Mouse (Mus musculus) lung, postnatal 0 days (tissue): ENCODE results near the gene Rnf26. TPM values are rescaled to one million over a fixed set of nuclear protein-coding genes. Genes with fewer than 3 reads are reported as not detected.

Experiments
- ATAC-seq: fragments of 200-750 bp; cut with Nextera tagmentation; 2 replicates; pipeline ENCODE4 v1.8.0; 2017; ENCODE audit warnings: moderate library complexity
- DNase-seq: peaks from one replicate; pipeline ENCODE4 v3.0.0-alpha.2; 2016; ENCODE audit warnings: low spot score
- H3K27ac ChIP-seq: fragments of 300-500 bp; sonication (generic); 2 replicates; pipeline ENCODE4 v1.5.1; 2014; ENCODE audit warnings: antibody characterized with exemption, mild to moderate bottlenecking, low read length, mixed read lengths
- H3K27me3 ChIP-seq: fragments of 300-500 bp; sonication (generic); replicated peaks from 2 replicates; pipeline ENCODE4 v1.6.1; 2014; ENCODE audit warnings: low read length, mixed read lengths; ENCODE audit not compliant: insufficient read depth
- H3K36me3 ChIP-seq: fragments of 300-500 bp; sonication (generic); 2 replicates; pipeline ENCODE4 v1.6.1; 2014; ENCODE audit warnings: low read length, mixed read lengths; ENCODE audit not compliant: insufficient read depth
- H3K4me1 ChIP-seq: fragments of 300-500 bp; sonication (generic); 2 replicates; pipeline ENCODE4 v1.6.1; 2014; ENCODE audit warnings: antibody characterized with exemption, low read depth, low read length, mixed read lengths; ENCODE audit not compliant: insufficient read depth
- H3K4me2 ChIP-seq: fragments of 300-500 bp; sonication (generic); replicated peaks from 2 replicates; pipeline ENCODE4 v1.6.1; 2014; ENCODE audit warnings: low read depth, mild to moderate bottlenecking, low read length, moderate library complexity, mixed read lengths
- H3K4me3 ChIP-seq: fragments of 300-500 bp; sonication (generic); 2 replicates; pipeline ENCODE4 v1.5.1; 2014; ENCODE audit warnings: low read depth, low read length
- H3K9ac ChIP-seq: fragments of 300-500 bp; sonication (generic); replicated peaks from 2 replicates; pipeline ENCODE4 v1.6.1; 2014; ENCODE audit warnings: low read depth, mild to moderate bottlenecking
- H3K9me3 ChIP-seq: fragments of 300-500 bp; sonication (generic); 2 replicates; pipeline ENCODE4 v1.6.1; 2016; ENCODE audit warnings: low read length, mixed read lengths
- CTCF ChIP-seq: IDR thresholded peaks from 2 replicates; pipeline ENCODE4 v1.5.1; 2016; ENCODE audit warnings: antibody characterized with exemption, mild to moderate bottlenecking
- EP300 ChIP-seq: IDR thresholded peaks from 2 replicates; pipeline ENCODE4 v1.6.1; 2016; ENCODE audit warnings: antibody characterized with exemption, mild to moderate bottlenecking, control low read depth
- WGBS: fragments of 180-500 bp; shearing (Covaris S2); extraction: QIAGEN DNeasy Blood & Tissue Kit; methylation state at CpG from one replicate; pipeline ENCODE4 v1.1.7; 2014; 5-methylcytosine and 5-hydroxymethylcytosine counted together
- polyA plus RNA-seq: library from polyadenylated mRNA; unstranded; fragments of >200 nt; fragmentation: Nextera tagmentation; extraction: Ambion mirVana; gene quantifications from 2 replicates; pipeline ENCODE4 v1.2.1, GENCODE M21; 2015

The Rnf26 gene
- polyA plus RNA-seq, 1 experiment from 2014 or later = 19.0 TPM

GRCm38 (mm10) chr9:44127351-44127801 is 14.1 kb upstream of the Rnf26 start:
- no peak for ATAC-seq
- no peak overlapping the region for H3K9ac ChIP-seq
- 24% methylated on average over 3 of the region's 3 CpGs for WGBS
- H3K4me1 ChIP-seq = peaks cover 12% of the 10 kb centered on the region; the same call in 1 of the 2 replicates
- no peak overlapping the region for H3K4me2 ChIP-seq
- no peaks in the 10 kb centered on the region for H3K36me3 ChIP-seq
- no peak for TF ChIP-seq CTCF
- peak; percentile 17; the same call in 1 of the 2 replicates for TF ChIP-seq EP300
- H3K27ac ChIP-seq = peak overlapping the region; percentile 62
- no peaks in the 10 kb centered on the region for H3K27me3 ChIP-seq
- DNase-seq = peak; percentile 48
- no peaks in the 10 kb centered on the region for H3K9me3 ChIP-seq
- H3K4me3 ChIP-seq = no peak overlapping the region

DNA sequence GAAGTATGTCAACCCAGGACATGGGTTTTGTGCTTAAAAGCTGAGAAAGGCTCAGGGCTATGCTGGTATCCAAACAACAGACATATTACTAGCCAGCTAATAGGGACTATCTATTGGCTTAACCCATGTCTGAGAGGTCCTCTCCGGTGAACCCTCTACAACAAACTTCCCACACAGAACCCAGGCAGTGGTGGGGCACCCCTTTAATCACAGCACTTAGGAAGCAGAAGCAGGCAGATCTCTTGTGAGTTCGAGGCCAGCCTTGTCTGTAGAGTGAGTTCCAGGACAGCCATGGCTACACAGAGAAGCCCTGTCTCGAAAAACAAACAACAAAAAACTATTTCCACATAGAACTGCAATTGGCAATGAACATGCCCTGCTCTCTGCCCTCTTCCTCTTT is 13.4 kb upstream of the Rnf26 start:
- ATAC-seq (no peak), DNase-seq (no peak)
- H3K9ac ChIP-seq = no peak overlapping the region
- H3K9me3 ChIP-seq = no peaks in the 10 kb centered on the region
- WGBS = 68% methylated on average over 3 of the region's 3 CpGs
- 0 out of 2 replicates have a peak overlapping the region, but pooled peaks have one; percentile 11 for H3K4me2 ChIP-seq
- peak overlapping the region; percentile 52 for H3K27ac ChIP-seq
- no peaks in the 10 kb centered on the region for H3K36me3 ChIP-seq
- TF ChIP-seq EP300 (no peak), CTCF (no peak)
- H3K27me3 ChIP-seq = no peaks in the 10 kb centered on the region
- no peak overlapping the region for H3K4me3 ChIP-seq
- peaks cover 12% of the 10 kb centered on the region; the same call in 1 of the 2 replicates for H3K4me1 ChIP-seq

- no peak overlapping the region for H3K4me3 ChIP-seq
- 24% methylated on average over 18 of the region's 18 CpGs for WGBS
- 0 out of 2 replicates have a peak overlapping the region, but pooled peaks have one; percentile 11 for H3K4me2 ChIP-seq
- peak; percentile 92 for DNase-seq
- no peaks in the 10 kb centered on the region for H3K9me3 ChIP-seq
- no peaks in the 10 kb centered on the region for H3K36me3 ChIP-seq
- ATAC-seq = peak; percentile 13; the same call in 1 of the 2 replicates
- TF ChIP-seq EP300 = no peak
- TF ChIP-seq CTCF = peak; percentile 93
- H3K27ac ChIP-seq = peak overlapping the region; percentile 52
- H3K9ac ChIP-seq = no peak overlapping the region
- H3K4me1 ChIP-seq = peaks cover 12% of the 10 kb centered on the region; the same call in 1 of the 2 replicates
- H3K27me3 ChIP-seq = no peaks in the 10 kb centered on the region
Observed at GRCm38 (mm10) chr9:44125546-44126428, 12.5 kb upstream of the Rnf26 start.

DNA sequence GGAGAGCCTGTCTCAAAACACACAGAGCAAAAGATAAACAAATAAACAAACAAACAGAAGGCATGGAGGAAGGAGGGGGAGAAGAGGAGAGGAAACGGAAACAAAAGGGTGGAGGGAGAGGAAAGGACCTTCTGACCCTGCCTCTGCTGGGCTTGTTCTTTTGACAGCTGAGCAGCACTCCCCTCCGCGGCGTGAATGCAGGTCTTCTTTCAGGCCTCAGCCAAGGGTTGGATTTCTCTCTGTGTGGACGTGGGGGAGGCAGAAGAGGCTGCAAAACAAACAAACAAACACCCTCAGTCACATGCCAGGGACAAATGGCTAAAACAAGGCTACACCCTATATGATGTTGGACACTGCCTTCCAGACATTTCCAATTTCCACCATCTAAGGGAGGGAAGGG is 11.7 kb upstream of the Rnf26 start:
- H3K27ac ChIP-seq = no peak overlapping the region
- H3K4me3 ChIP-seq = no peak overlapping the region

DNA sequence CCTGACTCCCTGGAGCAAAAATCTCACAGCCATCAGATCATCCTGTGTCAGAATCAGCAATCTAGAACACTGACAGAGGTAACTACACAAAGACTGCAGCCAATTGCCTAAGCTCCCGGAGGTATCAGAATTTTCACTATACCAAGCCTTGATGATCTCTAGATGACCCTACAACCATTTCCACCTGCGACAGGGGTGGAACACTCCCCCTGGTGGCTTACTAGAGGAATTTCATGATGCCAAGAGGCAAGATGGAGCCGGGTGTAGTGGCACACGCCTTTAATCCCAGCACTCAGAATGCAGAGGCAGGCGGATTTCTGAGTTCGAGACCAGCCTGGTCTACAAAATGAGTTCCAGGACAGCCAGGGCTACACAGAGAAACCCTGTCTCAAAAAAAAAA is 11.0 kb upstream of the Rnf26 start:
- WGBS = 68% methylated on average over 6 of the region's 6 CpGs

More for the DNA sequence above, 11.7 kb upstream of the Rnf26 start:
- WGBS = 39% methylated on average over 5 of the region's 5 CpGs
- Histone ChIP-seq H3K4me2 (no peak overlapping the region), H3K9me3 (no peaks in the 10 kb centered on the region), H3K4me1 (peaks cover 12% of the 10 kb centered on the region), H3K9ac (no peak overlapping the region), H3K27me3 (no peaks in the 10 kb centered on the region), H3K36me3 (no peaks in the 10 kb centered on the region)
- DNase-seq (no peak), ATAC-seq (no peak)
- TF ChIP-seq CTCF = no peak
- no peak for TF ChIP-seq EP300

GRCm38 (mm10) chr9:44119948-44120465 is 6.7 kb upstream of the Rnf26 start:
- ATAC-seq = no peak
- DNase-seq = no peak
- no peaks in the 10 kb centered on the region; the same call in 1 of the 2 replicates for H3K4me1 ChIP-seq
- H3K27ac ChIP-seq = no peak overlapping the region
- no peaks in the 10 kb centered on the region for H3K9me3 ChIP-seq
- H3K36me3 ChIP-seq = no peaks in the 10 kb centered on the region
- WGBS = 50% methylated on average over 8 of the region's 8 CpGs
- no peak for TF ChIP-seq CTCF
- TF ChIP-seq EP300 = no peak
- H3K27me3 ChIP-seq = no peaks in the 10 kb centered on the region
- H3K9ac ChIP-seq = no peak overlapping the region
- H3K4me3 ChIP-seq = no peak overlapping the region
- no peak overlapping the region for H3K4me2 ChIP-seq

More for the DNA sequence above, 11.0 kb upstream of the Rnf26 start:
- no peak for DNase-seq
- Histone ChIP-seq H3K9me3 (no peaks in the 10 kb centered on the region), H3K27ac (no peak overlapping the region), H3K4me2 (no peak overlapping the region), H3K4me3 (no peak overlapping the region), H3K9ac (no peak overlapping the region), H3K36me3 (no peaks in the 10 kb centered on the region), H3K27me3 (no peaks in the 10 kb centered on the region), H3K4me1 (peaks cover 7% of the 10 kb centered on the region)
- ATAC-seq = no peak
- TF ChIP-seq EP300 = no peak
- peak; percentile 72 for TF ChIP-seq CTCF
